Mouse (Mus musculus) thymus, postnatal 14 days (tissue): ENCODE results near the gene Lrp11.
A peak's percentile ranks its signal among the peaks of the same experiment; 100 is the strongest.
"Not testable (repeated sequence)": the region's sequence is repeated elsewhere in the genome, so short reads cannot be mapped to it uniquely, and the experiment has no call there.

ENCODE experiments used
- DNase-seq: peaks from one replicate; pipeline ENCODE4 v3.0.0; 2021

Gene Lrp11

GRCm38 (mm10) chr10:7589592-7590233 is at the start of gene Lrp11:
TSS of gene Lrp11 (plus strand) at chr10:7589800.
- DNase-seq: peak; percentile 94

- peak; percentile 68 for DNase-seq
Observed at GRCm38 (mm10) chr10:7578002-7578401, 11.6 kb upstream of the Lrp11 start.

- DNase-seq: no peak
Observed at GRCm38 (mm10) chr10:7581401-7581800, 8.2 kb upstream of the Lrp11 start.

- peak; percentile 77 for DNase-seq
Observed at GRCm38 (mm10) chr10:7582157-7582890, 7.3 kb upstream of the Lrp11 start.

- DNase-seq: peak; percentile 13
Observed at GRCm38 (mm10) chr10:7582891-7583557, 6.6 kb upstream of the Lrp11 start.

GRCm38 (mm10) chr10:7586771-7587170 is 2.8 kb upstream of the Lrp11 start:
- no peak for DNase-seq

GRCm38 (mm10) chr10:7590234-7590689 is 662 bp downstream of the Lrp11 start:
- no peak for DNase-seq

GRCm38 (mm10) chr10:7590792-7591191 is 1.2 kb downstream of the Lrp11 start:
- no peak for DNase-seq

- DNase-seq: no peak
Observed at GRCm38 (mm10) chr10:7594797-7595196, 5.2 kb downstream of the Lrp11 start.

- no peak for DNase-seq
Observed at GRCm38 (mm10) chr10:7596251-7596650, 6.7 kb downstream of the Lrp11 start.

GRCm38 (mm10) chr10:7598177-7598576 is 8.6 kb downstream of the Lrp11 start:
- DNase-seq: no peak

- DNase-seq: peak; percentile 79
Observed at GRCm38 (mm10) chr10:7600647-7601046, 11.0 kb downstream of the Lrp11 start.

- no peak for DNase-seq
Observed at GRCm38 (mm10) chr10:7605168-7605567, 15.6 kb downstream of the Lrp11 start.

- no peak for DNase-seq
Observed at GRCm38 (mm10) chr10:7606437-7606836, 16.8 kb downstream of the Lrp11 start.

- no peak for DNase-seq
Observed at GRCm38 (mm10) chr10:7608611-7609010, 19.0 kb downstream of the Lrp11 start.

GRCm38 (mm10) chr10:7611647-7612046 is 22.0 kb downstream of the Lrp11 start:
- DNase-seq: no peak

GRCm38 (mm10) chr10:7612210-7612609 is 22.6 kb downstream of the Lrp11 start:
- not testable (repeated sequence) for DNase-seq

- DNase-seq: no peak
Observed at GRCm38 (mm10) chr10:7614834-7615233, 25.2 kb downstream of the Lrp11 start.

GRCm38 (mm10) chr10:7617146-7617545 is 27.5 kb downstream of the Lrp11 start:
- not testable (repeated sequence) for DNase-seq

GRCm38 (mm10) chr10:7617556-7617955 is 28.0 kb downstream of the Lrp11 start:
- not testable (repeated sequence) for DNase-seq

GRCm38 (mm10) chr10:7619821-7620241 is 30.2 kb downstream of the Lrp11 start:
- no peak for DNase-seq

- DNase-seq: no peak
Observed at GRCm38 (mm10) chr10:7620723-7621122, 31.1 kb downstream of the Lrp11 start.

GRCm38 (mm10) chr10:7622378-7622777 is 32.8 kb downstream of the Lrp11 start:
- DNase-seq: no peak
